Mouse (Mus musculus) heart, embryonic 15.5 days (tissue): ENCODE data around the gene Zfp563. TPM values are rescaled to one million over a fixed set of nuclear protein-coding genes. Genes with fewer than 3 reads are reported as not detected.

Source experiments
- polyA plus RNA-seq: library from polyadenylated mRNA; unstranded; fragments of >200 nt; fragmentation: Nextera tagmentation; extraction: Ambion mirVana; gene quantifications from 2 replicates; pipeline ENCODE4 v1.2.1, GENCODE M21; 2015

The Zfp563 gene
- polyA plus RNA-seq, 1 experiment from 2014 or later: 4.5 TPM

Other genes starting within 250 kb of the Zfp563 start
- 4.5 and 5.5 TPM in 2 replicates for gene Zfp870, start 197.7 kb upstream of the Zfp563 start, polyA plus RNA-seq
- gene Cyp4f14, start 172.0 kb upstream of the Zfp563 start, polyA plus RNA-seq: not detected in 2 replicates
- 10.0 and 11.6 TPM in 2 replicates for gene Cyp4f13, start 141.9 kb upstream of the Zfp563 start, polyA plus RNA-seq
- 4.9 and 7.4 TPM in 2 replicates for gene Zfp472, start 123.5 kb upstream of the Zfp563 start, polyA plus RNA-seq
- 6.7 and 8.9 TPM in 2 replicates for gene Zfp952, start 96.2 kb upstream of the Zfp563 start, polyA plus RNA-seq
- gene Zfp763, start 55.9 kb upstream of the Zfp563 start, polyA plus RNA-seq: 6.0 and 6.2 TPM in 2 replicates
- gene 4921501E09Rik, start 21.3 kb upstream of the Zfp563 start, polyA plus RNA-seq: not detected in 2 replicates
- not detected in 2 replicates for gene Morc2b, start 50.4 kb downstream of the Zfp563 start, polyA plus RNA-seq
- not detected in 2 replicates for gene Olfr55, start 79.1 kb downstream of the Zfp563 start, polyA plus RNA-seq
- not detected in 2 replicates for gene Olfr239, start 102.0 kb downstream of the Zfp563 start, polyA plus RNA-seq
- gene Olfr1564, start 132.4 kb downstream of the Zfp563 start, polyA plus RNA-seq: not detected in 2 replicates
- gene Zfp955a, start 165.8 kb downstream of the Zfp563 start, polyA plus RNA-seq: 12.6 and 13.2 TPM in 2 replicates
- 0.01 TPM in 1 of 2 replicates, not detected in the other for gene Olfr63, start 175.4 kb downstream of the Zfp563 start, polyA plus RNA-seq
- 9.3 and 10.3 TPM in 2 replicates for gene Zfp955b, start 200.2 kb downstream of the Zfp563 start, polyA plus RNA-seq